Mouse (Mus musculus): ENCODE results near the gene Osbpl11.
"Not testable (repeated sequence)": the region's sequence is repeated elsewhere in the genome, so short reads cannot be mapped to it uniquely, and the experiment has no call there.

Osbpl11 gene

DNA sequence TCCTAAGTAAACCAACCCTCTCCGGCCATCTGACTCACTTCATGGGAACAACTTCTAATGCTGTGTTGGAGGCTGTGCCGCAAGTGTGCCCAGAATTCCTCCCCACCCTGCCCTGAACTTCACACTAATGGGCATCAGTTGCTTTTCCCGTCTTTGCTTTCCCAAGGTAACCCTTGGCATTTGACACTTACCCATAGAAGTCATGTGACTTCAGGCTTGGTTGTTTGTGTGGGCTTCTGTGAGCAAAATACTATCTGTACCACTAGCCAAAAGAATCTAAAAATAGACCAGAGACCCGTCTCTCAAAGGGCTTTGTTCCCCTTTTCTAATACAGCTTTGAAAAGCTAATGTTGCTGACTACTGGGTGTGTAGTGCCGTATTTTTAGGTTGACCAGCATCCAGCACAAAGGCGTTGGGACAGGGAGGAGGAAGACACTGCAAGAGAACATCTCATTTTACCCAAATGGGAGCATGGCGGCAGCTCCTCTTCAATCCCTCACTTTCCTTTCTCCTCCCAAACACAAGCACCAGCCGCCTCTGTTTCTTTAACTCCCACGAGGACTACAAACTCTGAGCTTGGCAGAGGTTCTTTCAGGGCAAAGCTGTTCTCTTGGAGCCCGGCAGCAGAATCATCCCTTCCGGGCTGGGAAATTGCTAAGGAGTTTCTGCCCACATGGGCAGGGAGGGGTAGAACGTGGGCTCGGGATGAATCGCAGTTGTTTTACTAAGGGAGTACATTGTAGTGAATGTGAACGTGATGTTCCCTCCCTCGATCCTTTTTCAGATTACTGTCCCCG is 6.4 kb upstream of the Osbpl11 start:
- peak; percentile 60 for DNase-seq

DNA sequence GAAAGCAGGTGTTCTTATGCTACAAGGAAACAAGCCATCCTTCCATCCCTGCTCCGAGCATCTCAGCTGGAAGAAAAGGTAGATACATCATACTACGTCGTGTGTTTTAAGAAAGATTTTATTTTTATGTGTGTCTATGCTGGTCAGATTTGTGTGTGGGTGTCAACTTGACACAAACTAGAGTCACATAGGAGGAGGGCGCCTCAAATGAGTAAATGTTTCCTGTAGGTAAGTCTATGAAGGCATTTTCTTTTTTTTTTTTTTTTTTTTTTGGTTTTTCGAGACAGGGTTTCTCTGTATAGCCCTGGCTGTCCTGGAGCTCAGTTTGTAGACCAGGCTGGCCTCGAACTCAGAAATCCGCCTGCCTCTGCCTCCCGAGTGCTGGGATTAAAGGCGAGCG is 5.6 kb upstream of the Osbpl11 start:
- DNase-seq, result not testable (repeated sequence)

DNA sequence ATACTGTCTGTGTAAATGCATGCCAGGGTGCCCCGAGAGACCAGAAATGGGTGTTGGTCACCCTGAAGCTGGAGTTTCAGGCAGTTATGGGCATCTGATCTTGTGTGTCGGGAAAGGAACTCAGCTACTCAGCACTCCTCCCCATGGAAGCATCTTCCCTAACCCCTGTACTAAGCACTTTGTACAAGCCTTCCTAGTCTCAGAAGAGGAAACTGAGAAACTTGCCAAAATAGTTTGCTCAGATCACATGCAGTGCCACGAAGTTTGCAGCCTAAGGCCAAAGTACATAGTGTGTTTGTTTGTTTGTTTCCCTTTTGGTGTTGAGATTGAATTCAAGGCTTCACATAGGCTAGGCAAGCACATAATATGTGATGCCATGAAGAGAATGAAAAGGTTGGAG is 5.0 kb upstream of the Osbpl11 start:
- DNase-seq, result no peak

DNA sequence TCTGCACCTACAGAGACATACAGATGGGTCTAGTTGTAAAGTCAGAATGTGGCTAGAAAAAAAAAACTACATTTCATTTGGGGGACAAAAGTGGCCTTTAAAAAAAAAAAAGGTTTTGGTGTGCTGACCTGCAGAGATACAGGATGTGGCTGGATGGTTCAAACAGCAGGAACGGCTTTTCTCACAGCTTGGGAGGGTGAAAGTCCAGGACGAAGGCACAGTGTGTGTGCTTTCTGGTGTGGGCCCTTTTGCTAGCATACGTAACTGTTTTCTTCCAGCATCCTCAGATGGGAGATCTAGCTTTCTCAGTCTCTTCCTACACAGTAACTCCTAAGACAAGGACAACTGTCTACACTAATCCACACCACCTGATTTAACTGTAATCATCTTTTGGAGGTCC is 4.1 kb upstream of the Osbpl11 start:
- no peak for DNase-seq

DNA sequence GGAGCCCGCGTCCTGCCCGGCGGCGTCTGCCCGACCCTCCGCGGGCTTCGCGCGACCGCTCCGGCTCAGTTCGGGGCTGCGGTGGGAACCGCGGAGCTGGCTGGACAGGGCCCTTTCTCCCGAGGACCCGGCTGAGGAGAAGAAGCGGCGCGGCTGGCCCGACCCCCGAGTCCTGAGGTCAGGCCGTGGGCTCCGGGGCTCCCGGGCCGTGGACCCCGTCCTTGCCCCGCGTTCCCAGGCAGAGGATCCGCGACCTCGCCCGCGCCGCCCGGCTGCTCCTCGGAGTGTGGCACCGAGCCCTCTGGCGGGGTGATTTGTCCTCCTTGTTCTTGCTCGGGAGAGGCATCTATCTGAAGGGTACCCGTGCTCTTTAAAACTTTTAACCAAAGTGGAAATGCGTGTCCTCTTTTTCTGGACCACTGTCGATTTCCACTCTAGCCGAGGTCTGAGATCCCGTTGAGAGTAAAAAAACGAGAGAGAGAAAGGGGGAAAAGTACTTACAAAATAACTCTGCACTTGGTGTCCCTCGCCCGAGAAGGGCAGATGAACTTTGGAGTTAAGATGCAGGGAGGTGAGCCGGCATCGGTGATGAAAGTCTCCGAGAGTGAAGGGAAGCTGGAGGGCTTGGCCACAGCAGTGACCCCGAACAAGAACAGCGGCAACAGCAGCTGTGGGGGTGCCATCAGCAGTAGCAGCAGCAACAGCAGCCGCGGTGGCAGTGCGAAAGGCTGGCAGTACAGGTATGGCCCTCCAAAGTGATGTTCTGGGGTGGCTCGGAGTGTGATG is 583 bp downstream of the Osbpl11 start:
- DNase-seq, result peak; percentile 79

DNA sequence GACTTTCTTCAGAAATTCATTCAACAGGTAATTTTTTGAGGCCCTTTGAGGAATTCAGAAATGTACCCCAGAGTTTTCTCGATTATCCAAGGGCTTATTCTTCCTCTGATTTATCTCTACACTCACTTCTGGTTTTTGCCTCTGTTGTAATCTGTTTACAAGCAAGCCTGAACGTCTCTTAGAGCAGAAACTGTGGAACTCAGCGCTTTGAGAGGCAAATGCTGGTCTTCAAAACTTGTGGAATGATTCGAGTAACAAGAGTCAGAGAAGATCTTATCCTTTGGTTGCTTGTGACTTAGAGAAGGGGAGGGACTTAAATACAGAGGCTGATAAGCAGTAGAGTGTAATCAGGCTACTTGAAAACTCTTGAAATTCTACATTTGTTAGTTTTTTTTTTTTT is 1.3 kb downstream of the Osbpl11 start:
- DNase-seq, result no peak

DNA sequence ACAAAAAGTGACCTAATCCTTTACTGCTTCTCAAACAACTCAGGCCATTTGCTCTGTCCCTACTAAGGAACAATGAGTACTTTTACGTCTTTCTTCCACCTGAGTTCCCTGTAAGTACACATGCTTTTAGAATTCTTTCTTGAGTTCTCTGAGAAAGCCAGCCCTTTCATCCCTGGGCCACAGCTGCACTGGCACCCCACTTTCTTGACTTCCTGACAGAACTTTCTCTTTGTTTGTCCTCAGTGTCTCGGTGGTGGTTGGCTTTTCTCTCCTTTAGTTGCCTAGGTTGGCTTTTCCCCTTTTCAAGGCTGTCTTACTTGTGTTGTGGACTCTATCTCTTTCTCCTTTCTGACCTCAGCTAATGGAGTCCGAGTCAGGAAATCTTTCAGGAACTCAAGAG is 3.2 kb downstream of the Osbpl11 start:
- DNase-seq, result no peak

DNA sequence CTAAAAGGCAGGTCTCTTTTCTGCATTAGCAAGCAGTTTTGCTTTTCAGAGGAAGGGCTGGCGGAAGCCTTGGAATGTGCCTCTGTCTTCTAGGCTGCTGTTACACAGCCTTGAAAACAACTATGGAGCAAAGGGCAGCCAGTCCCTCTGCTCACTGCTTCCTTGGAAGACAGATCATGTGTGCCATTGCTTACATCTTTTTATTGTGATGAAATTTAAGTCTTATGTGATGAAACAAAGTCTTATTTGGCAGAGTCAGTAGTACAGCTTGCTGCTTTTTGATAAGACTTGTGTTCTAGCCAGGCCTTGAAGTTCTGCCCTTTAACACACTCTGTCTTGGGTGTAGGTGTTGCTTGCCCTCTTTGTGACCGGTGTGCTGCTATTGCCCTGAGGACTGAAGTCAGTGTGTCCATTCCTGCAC is 6.8 kb downstream of the Osbpl11 start:
- no peak for DNase-seq

DNA sequence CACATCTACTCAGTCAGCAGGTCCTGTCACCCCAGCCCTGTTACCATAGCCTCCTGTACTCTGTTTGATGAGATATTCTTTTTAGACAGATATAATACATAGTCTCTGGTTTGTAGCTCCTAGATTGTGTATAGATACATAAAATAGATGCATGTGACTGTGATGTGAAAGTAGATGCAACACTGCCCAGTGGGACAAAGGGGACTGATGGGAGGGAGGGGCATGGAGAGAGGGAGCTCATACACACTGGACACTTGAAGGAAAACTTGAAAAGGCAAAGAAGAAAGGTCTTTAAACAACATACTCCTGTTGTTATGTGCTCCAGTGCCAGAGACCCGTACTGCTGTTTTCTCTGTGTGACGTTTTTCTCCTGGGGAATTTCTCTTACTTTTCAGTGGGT is 7.4 kb downstream of the Osbpl11 start:
- no peak for DNase-seq

DNA sequence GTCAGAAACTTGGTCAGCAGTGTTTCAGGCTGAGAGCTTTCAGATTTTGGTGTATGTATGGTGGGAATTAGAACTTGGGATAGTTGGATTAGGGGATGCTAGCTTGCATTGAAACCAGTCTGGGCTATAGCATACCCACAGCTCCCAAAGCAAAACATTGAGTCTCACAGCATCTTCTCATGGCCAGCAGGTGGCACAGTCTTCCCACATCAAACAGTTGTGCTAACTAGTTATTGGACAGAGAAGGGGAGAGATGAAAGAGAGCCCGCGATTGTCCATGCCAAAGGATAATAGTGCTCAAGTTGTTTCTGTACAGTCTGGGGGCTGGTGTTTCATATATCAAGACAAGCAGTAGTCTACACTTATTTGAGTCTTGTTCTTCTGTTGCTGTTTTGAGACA is 8.8 kb downstream of the Osbpl11 start:
- peak; percentile 55 to 65 for DNase-seq

DNA sequence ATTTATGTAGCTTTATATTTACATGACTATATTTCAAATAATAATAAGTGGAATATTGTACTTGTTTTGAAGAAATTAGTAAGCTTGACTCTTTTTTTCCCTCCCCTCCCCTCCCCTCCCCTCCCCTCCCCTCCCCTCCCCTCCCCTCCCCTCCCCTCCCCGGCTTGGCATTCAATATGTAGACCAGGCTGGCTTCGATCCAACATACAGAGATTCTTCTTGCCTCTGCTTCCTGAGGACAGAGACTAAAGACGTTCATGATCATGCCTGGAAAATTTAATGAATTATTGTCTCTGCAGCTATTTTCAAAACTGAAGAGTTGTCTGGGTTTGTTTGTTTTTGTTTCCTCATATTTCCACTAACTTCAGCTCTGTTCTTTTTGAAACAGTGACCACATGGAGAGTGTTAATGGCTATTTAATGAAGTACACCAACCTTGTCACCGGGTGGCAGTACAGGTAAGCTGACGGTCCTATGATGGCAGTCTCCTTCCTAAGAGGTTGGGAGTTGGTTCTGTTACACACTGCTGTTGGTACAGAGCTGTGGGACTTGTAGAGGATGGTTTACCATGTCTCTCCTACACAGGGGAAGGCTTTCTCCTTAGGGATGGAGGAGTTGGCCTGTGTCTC is 10.9 kb downstream of the Osbpl11 start:
- peak; percentile 58 to 70 for DNase-seq

DNA sequence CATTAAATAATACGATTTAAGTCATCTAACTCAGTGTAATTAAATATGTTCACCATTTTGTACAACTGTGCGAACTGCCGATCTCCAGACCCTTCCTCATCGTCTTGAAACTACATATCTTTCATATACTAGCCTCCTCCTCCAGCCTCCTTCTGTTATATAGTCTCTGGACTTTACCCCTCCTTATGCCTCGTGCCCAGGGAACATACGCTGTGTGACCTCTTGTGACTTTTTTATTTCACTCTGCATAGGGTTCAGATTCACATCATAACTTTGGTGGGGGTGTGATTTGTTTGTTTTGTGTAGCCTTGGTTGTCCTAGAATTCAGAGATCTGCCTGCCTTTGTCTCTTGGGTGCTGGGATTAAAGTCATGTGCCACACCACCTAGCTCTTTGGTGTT is 11.7 kb downstream of the Osbpl11 start:
- no peak for DNase-seq

DNA sequence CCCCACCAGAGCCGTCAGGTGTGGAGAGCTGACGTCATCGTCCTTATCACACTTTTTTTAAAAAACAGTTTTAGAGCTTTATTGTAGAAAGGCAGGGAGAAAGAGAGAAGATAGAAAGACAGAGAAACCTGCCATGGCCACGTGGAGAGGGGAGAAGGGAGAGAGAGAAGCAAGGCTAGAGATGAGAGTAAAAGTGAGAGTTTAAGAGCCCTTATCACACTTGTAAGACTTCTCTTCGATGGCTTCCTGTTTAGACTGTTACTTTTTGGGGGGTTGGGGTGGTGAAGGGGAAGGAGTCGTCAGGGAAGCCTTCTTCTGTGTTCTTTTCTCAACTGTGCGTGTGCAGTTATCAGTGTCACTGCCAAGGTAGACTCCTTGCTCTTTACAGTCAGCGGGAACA is 15.7 kb downstream of the Osbpl11 start:
- no peak for DNase-seq

DNA sequence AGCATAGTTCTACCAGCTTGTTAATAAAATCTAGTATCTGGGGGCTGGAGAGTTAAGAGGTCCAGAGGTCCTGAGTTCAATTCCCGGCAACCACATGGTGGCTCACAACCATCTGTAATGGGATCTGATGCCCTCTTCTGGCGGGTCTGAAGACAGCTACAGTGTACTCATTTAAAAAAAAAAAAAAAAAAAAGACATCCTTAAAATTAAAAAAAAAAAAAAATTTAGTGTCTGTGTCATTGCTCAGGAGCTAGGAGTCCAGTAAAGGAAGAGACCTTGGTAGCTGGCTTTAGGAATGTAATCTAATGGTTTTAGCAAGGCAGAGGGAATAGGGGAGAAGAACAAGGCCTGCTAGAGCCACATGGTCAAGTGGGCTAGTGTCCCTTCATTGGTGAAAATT is 25.9 kb downstream of the Osbpl11 start:
- DNase-seq, result no peak

DNA sequence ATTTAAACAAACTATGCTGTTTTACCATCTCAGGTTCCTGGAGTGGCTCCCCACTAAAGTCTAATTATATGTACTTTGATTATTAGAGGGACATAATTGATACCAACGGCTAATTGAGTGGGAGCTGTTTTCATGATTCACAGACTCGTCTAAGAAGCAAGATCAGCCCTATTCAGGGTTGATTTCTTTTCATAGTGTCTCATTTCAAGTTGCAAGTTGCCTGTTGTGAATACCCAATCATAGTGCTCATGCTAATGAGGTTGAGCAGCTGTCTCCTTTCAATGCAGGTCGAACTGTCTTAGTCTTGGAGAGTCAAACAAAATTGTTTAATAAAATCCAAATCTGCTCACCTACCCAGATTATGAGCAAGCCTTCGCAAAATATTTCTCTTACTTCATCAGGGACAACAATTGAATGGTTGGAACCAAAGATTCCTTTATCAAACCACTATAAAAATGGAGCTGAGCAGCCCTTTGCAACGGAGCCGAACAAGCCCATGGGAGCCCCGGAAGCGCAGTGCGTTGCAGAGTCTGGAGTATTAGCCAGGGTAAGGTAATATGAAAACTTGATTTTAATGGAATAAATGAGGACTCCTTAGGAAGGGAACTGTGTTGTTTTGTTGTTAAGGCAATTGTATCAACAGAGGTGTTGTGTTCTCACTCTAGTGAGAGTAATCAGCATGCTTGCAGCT is 31.6 kb downstream of the Osbpl11 start:
- no peak for DNase-seq

DNA sequence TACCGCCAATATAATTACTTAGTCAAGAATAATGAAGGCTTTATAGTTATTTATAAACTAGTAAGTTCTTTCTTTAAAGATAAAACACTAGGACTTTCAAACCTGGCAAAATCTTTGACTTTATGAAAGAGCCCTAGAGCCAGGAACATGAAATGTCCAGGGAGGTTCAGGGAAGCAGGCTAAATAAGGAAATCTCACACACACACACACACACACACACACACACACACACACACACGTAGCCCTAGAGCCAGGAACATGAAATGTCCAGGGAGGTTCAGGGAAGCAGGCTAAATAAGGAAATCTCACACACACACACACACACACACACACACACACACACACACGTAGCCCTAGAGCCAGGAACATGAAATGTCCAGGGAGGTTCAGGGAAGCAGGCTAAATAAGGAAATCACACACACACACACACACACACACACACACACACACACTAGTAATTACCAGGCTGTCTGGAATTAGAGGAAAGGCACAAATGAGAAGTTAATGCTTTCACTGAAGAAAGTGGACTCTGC is 32.7 kb downstream of the Osbpl11 start:
- DNase-seq, result not testable (repeated sequence)

DNA sequence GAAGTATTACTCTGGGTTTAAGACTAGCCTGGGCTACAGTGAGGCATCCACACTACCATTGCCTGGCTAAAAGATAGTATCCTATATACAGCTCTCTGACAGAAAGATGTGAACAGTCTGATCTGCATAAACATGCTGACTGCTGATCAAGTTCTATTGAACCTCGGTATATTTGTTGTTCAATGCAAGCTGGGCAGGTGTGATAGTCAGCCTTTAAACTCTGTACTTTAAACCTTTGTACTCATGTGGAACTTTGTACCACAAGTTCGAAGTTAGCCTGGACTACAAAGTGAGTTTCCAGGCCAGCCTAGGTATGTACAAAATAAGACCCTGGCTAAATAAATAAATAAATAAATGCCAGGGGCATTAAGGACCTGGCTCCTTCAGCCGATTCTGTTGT is 37.6 kb downstream of the Osbpl11 start:
- DNase-seq, result no peak

DNA sequence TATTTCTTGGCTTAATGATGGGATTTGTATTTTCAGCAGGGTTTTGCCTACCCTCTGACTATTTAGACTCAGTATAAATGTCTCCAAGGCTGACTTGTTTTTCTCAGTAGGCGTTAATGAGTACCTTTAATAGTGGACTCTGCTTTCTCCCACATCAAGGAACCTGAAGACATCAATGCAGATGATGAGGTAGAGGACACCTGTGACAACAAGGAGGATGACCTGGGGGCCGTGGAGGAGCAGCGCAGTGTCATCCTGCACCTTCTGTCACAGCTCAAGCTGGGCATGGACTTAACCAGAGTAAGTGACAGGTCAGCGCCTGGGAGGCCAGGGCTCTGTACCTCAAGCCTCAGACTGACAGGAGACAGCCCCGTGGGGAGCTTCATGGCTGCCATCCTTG is 39.5 kb downstream of the Osbpl11 start:
- DNase-seq, result no peak

DNA sequence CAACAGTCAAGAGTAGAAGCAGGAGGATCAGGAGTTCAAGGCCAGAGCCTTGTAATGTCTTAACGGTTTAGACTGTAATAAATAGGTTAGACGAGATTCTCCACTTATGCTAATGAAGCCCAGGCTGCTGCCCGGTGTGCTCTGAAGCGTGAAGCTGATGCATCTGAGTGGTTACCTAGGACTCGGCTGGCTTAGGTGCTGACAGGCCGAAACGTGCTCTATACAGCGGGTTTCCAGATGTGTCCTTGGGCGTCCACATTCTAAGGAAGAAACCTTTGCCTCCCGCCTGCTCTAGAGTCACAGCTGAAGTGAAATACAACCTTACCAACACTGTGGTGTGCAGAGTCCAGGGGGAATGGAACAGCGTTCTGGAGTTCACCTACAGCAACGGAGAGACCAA is 49.3 kb downstream of the Osbpl11 start:
- DNase-seq, result no peak

DNA sequence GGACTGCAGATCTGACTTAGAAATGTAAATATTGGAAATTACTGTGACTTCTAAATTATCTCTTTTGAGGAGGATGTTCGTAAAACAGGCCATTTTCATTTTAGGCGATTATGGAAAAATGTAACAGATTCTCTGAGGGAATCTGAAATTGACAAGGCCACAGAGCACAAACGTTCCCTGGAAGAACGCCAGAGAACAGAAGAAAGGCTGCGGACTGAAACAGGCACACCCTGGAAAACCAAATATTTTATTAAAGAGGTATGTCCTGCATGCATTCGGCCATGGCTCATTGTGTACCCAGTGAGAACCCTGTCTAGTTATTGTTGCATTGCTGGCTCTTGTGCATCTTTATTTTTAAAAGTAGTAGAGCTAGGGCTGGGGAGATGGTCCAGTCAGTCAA is 51.3 kb downstream of the Osbpl11 start:
- no peak for DNase-seq

DNA sequence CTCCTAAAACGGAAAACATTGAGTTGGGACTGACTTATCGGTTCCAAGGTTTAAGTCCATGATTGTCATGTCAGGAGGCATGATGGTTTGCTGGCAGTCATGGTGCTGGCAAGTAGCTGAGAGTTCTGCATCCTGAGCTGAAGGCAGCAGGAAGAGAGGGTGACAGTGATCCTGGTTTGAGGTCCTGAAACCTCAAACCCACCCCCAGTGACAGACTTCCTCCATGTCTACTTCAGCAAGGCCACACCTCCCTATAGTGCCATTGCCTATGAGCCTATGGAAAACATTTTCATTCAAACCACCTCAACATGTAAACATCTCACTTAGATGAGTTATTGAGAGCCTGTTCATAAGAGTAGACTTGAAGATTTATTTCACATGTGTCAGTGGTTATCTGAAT is 54.4 kb downstream of the Osbpl11 start:
- no peak for DNase-seq

DNA sequence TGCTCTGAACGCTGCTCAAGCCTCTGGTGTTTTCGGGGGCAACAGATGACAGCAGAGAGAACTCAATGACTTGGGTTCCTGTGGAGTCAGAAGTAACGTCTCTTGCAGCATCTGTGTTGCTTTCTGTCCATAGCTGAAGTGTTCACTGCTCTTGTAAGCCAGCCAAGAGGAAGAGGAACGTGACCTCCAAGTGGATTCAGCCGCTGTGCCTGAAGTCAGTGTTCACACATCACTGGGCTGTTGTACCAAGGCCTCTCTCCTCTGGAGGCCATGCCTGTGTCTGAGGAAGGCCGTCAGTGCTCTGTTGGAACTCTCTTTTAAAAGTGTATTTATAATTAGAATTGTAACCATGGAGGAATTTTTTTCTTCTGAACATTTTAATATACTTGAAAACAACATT is 57.2 kb downstream of the Osbpl11 start:
- no peak for DNase-seq

DNA sequence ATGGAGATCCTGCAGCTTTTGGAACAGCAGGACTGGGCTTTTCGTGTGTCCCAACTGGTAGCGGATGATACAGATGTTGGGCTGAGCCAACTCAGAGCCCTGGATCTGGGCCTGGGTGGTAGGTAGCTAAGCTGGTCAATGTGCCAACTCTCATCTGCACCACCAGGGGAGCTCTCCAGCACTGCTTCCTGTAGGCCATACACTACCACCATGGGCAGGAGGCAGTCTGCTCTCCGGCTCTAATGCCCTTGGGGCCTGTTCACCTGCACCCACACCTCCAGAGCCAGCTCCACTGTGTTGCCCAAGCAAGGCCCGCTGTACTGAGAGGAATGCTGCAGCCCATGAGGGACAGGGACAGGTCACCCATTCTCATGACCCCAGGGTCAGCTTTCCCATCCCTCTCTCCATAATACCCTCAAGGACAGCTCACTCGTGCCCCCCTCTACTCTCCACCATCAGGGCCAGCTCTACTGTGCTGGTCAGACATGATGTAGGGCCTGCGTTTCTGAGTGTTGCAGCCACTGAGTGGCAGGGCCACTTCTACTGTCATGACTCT is 59.3 kb downstream of the Osbpl11 start:
- peak; percentile 19 to 25 for DNase-seq
